Mouse (Mus musculus) limb, embryonic 11.5 days (tissue): ENCODE data around the gene Med15. TPM values are rescaled to one million over a fixed set of nuclear protein-coding genes. Genes with fewer than 3 reads are reported as not detected.

Experiments
- ATAC-seq: fragments of 200-750 bp; cut with Nextera tagmentation; 2 replicates; pipeline ENCODE4 v1.8.0; 2017; ENCODE audit warnings: low read depth; ENCODE audit not compliant: insufficient number of reproducible peaks, low FRiP score, low TSS enrichment
- DNase-seq: peaks from one replicate; pipeline ENCODE4 v3.0.0-alpha.2; 2015; ENCODE audit warnings: low spot score
- H3K27ac ChIP-seq: fragments of 300-500 bp; sonication (generic); replicated peaks from 2 replicates; pipeline ENCODE4 v1.5.1; 2014; ENCODE audit warnings: low read depth, mild to moderate bottlenecking, low read length
- H3K27me3 ChIP-seq: fragments of 300-500 bp; sonication (generic); 2 replicates; pipeline ENCODE4 v1.6.1; 2014; ENCODE audit warnings: mild to moderate bottlenecking, low read length, mixed read lengths; ENCODE audit not compliant: control insufficient read depth, insufficient read depth
- H3K36me3 ChIP-seq: fragments of 300-500 bp; sonication (generic); 2 replicates; pipeline ENCODE4 v1.6.1; 2014; ENCODE audit warnings: mild to moderate bottlenecking, low read length, moderate library complexity, mixed read lengths; ENCODE audit not compliant: control insufficient read depth, insufficient read depth
- H3K4me1 ChIP-seq: fragments of 300-500 bp; sonication (generic); 2 replicates; pipeline ENCODE4 v1.6.1; 2014; ENCODE audit warnings: low read length, mixed read lengths; ENCODE audit not compliant: control insufficient read depth, insufficient read depth
- H3K4me2 ChIP-seq: fragments of 300-500 bp; sonication (generic); 2 replicates; pipeline ENCODE4 v1.6.1; 2014; ENCODE audit warnings: low read depth, mild to moderate bottlenecking, moderate library complexity; ENCODE audit not compliant: severe bottlenecking
- H3K4me3 ChIP-seq: fragments of 300-500 bp; sonication (generic); 2 replicates; pipeline ENCODE4 v1.5.1; 2014; ENCODE audit warnings: low read depth, low read length
- H3K9ac ChIP-seq: fragments of 300-500 bp; sonication (generic); 2 replicates; pipeline ENCODE4 v1.6.1; 2014; ENCODE audit warnings: mild to moderate bottlenecking, low read length
- H3K9me3 ChIP-seq: fragments of 300-500 bp; sonication (generic); 2 replicates; pipeline ENCODE4 v1.6.1; 2016; ENCODE audit warnings: low read length; ENCODE audit not compliant: control insufficient read depth
- WGBS: fragments of 180-500 bp; shearing (Covaris S2); extraction: QIAGEN DNeasy Blood & Tissue Kit; methylation state at CpG from one replicate; pipeline ENCODE4 v1.1.7; 2014; 5-methylcytosine and 5-hydroxymethylcytosine counted together
- polyA plus RNA-seq: library from polyadenylated mRNA; unstranded; fragments of >200 nt; fragmentation: Nextera tagmentation; extraction: Ambion mirVana; gene quantifications from 2 replicates; pipeline ENCODE4 v1.2.1, GENCODE M21; 2014

Gene Med15
- polyA plus RNA-seq, 1 experiment from 2014 or later = 42.2 TPM

GRCm38 (mm10) chr16:17641301-17641700, 91.4 kb downstream of the Med15 start:
- Histone ChIP-seq H3K4me1 (no peaks in the 10 kb centered on the region), H3K9me3 (no peaks in the 10 kb centered on the region), H3K27me3 (no peaks in the 10 kb centered on the region), H3K4me3 (no peak overlapping the region), H3K4me2 (no peak overlapping the region), H3K9ac (no peak overlapping the region), H3K36me3 (peaks cover 26% of the 10 kb centered on the region), H3K27ac (no peak overlapping the region)
- WGBS = 86% methylated on average over 6 of the region's 6 CpGs
- ATAC-seq = no peak
- no peak for DNase-seq

DNA sequence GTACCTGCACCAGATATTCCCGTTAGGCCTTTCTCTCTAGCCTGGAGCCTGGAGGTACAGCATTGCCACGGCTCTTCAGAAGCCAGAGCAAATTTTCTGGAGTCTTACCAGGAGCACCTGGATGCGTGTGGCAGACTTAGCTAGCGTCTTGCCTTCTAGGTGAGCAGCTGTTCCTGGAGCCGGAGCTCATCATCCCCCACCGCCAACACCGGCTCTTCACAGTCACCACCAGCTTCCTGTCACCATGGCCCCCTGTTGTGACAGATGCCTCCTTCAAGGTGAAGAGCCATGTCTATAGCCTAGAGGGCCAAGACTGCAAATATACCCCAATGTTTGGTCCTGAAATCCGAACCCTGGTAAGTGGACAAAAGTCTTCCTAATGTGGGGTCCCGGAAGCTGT, 92.0 kb downstream of the Med15 start:
- H3K36me3 ChIP-seq = peaks cover 27% of the 10 kb centered on the region

GRCm38 (mm10) chr16:17639951-17640350, 92.7 kb downstream of the Med15 start:
- Histone ChIP-seq H3K4me3 (no peak overlapping the region), H3K4me2 (no peak overlapping the region), H3K9me3 (no peaks in the 10 kb centered on the region), H3K36me3 (peaks cover 27% of the 10 kb centered on the region), H3K27me3 (no peaks in the 10 kb centered on the region), H3K9ac (no peak overlapping the region), H3K27ac (no peak overlapping the region), H3K4me1 (no peaks in the 10 kb centered on the region)
- WGBS = 91% methylated on average over 6 of the region's 6 CpGs
- DNase-seq (no peak), ATAC-seq (no peak)

More for the DNA sequence above, 92.0 kb downstream of the Med15 start:
- Histone ChIP-seq H3K4me1 (no peaks in the 10 kb centered on the region), H3K9ac (no peak overlapping the region), H3K9me3 (no peaks in the 10 kb centered on the region), H3K27me3 (no peaks in the 10 kb centered on the region), H3K4me2 (no peak overlapping the region), H3K4me3 (no peak overlapping the region), H3K27ac (no peak overlapping the region)
- ATAC-seq = no peak
- no peak for DNase-seq
- 91% methylated on average over 9 of the region's 9 CpGs for WGBS

- 92% methylated on average over 3 of the region's 3 CpGs for WGBS
- H3K4me3 ChIP-seq = no peak overlapping the region
- no peaks in the 10 kb centered on the region for H3K9me3 ChIP-seq
- DNase-seq = no peak
- H3K4me2 ChIP-seq = no peak overlapping the region
- H3K27me3 ChIP-seq = no peaks in the 10 kb centered on the region
- no peak overlapping the region for H3K27ac ChIP-seq
- H3K36me3 ChIP-seq = peaks cover 27% of the 10 kb centered on the region
- H3K4me1 ChIP-seq = no peaks in the 10 kb centered on the region
- ATAC-seq = no peak
- H3K9ac ChIP-seq = no peak overlapping the region
Measured at GRCm38 (mm10) chr16:17639081-17639480, 93.6 kb downstream of the Med15 start.

GRCm38 (mm10) chr16:17638036-17638628, 94.6 kb downstream of the Med15 start:
- H3K9ac ChIP-seq = no peak overlapping the region
- H3K27ac ChIP-seq = no peak overlapping the region
- H3K4me2 ChIP-seq = no peak overlapping the region
- WGBS = 91% methylated on average over 9 of the region's 9 CpGs
- ATAC-seq (no peak), DNase-seq (no peak)
- H3K9me3 ChIP-seq = no peaks in the 10 kb centered on the region
- H3K36me3 ChIP-seq = peaks cover 32% of the 10 kb centered on the region
- H3K27me3 ChIP-seq = no peaks in the 10 kb centered on the region
- H3K4me3 ChIP-seq = no peak overlapping the region
- H3K4me1 ChIP-seq = no peaks in the 10 kb centered on the region

DNA sequence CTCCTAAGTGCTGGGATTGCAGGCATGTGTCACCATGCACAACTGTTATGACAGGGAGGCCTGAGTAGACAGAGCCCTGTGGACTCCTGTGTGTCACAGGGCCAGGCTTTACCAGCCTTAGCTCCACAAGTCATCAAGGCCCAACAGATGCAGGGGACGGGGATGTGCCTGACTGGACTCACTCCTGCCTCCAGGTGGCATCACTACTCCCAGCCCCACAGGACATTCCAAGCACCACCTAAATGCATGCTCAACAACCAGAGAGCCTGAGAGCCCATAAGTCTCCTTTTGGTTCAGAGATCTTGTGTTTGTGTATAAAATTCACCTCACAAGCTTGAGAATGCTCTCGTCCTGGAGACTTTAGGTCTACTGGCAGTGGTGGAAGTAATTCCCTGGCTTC, 95.1 kb downstream of the Med15 start:
- 79% methylated on average over 2 of the region's 2 CpGs for WGBS
- Histone ChIP-seq H3K27me3 (no peaks in the 10 kb centered on the region), H3K4me1 (no peaks in the 10 kb centered on the region), H3K36me3 (peaks cover 32% of the 10 kb centered on the region), H3K9me3 (no peaks in the 10 kb centered on the region), H3K4me2 (no peak overlapping the region), H3K9ac (no peak overlapping the region), H3K27ac (no peak overlapping the region), H3K4me3 (no peak overlapping the region)
- ATAC-seq (no peak), DNase-seq (no peak)

DNA sequence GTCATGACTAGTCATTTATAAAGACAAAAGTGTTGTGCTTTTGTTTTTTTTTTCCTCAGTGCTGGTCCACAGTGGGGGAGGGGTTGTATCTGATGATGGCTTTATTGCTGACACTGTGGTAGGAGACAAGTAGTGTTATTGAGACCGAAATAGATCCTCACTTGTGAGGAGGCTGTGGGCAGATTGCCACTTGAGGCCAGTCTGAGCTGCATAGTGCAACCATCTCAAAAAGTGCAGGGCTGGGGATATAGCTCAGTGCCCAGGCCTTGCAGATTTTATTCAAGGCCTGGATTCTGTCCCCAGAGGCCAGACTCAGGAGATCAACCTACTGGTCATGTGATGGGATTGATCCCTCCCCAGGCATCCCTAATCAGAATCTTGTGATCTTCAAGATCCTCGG, 95.8 kb downstream of the Med15 start:
- ATAC-seq (no peak), DNase-seq (no peak)
- Histone ChIP-seq H3K4me3 (no peak overlapping the region), H3K4me2 (no peak overlapping the region), H3K27me3 (no peaks in the 10 kb centered on the region), H3K36me3 (peaks cover 36% of the 10 kb centered on the region), H3K9me3 (no peaks in the 10 kb centered on the region), H3K9ac (no peak overlapping the region), H3K4me1 (no peaks in the 10 kb centered on the region), H3K27ac (no peak overlapping the region)
- WGBS = 78% methylated on average over 2 of the region's 2 CpGs

DNA sequence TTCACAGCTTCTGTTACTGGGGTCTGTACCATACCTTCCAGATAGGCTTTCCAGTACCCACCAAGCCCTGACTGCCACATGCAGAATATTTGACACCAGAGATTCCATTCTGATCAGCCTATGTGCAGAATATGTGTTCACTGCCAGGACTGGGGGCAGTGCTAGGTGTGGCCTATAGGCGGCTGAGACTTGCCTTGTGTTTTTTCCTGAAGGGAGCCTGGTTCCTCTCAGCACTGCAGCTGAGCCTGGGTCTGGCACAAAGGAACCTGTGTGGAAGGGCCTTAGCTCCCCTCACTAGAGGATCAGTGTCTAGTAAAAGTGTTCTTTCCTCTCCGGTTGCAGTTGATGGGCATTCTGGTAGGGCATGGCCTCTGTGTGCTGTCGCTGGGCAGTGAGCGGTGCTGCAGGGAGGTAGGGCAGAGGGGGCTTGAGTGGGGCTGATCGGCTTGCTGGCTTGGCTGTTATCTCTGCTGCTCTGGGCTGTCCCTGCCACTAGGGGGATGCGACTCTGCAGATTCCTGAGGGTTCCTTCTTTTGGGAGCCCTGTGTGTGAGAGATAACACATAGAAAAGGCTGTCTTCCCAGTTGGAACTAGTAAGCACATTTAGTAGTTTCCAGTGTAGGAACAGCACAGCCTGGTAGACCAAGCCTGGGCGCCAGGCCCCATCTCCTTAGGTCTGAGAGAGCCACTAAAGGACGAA, 99.1 kb downstream of the Med15 start:
- ATAC-seq = no peak
- no peak overlapping the region for H3K4me3 ChIP-seq

More for the DNA sequence above, 99.1 kb downstream of the Med15 start:
- Histone ChIP-seq H3K4me1 (no peaks in the 10 kb centered on the region), H3K9me3 (no peaks in the 10 kb centered on the region), H3K27me3 (no peaks in the 10 kb centered on the region), H3K27ac (no peak overlapping the region), H3K36me3 (peaks cover 29% of the 10 kb centered on the region), H3K9ac (no peak overlapping the region), H3K4me2 (no peak overlapping the region)
- 83% methylated on average over 8 of the region's 8 CpGs for whole genome bisulfite sequencing
- DNase-seq = no peak
